Mouse (Mus musculus) kidney, embryonic 14.5 days (tissue): Measurements from ENCODE around the gene Rybp. TPM values are rescaled to one million over a fixed set of nuclear protein-coding genes. Genes with fewer than 3 reads are reported as not detected.

Source experiments
- ATAC-seq: fragments of 200-750 bp; cut with Nextera tagmentation; 2 replicates; pipeline ENCODE4 v1.8.0; 2017; ENCODE audit warnings: moderate number of reproducible peaks, mild to moderate bottlenecking, moderate TSS enrichment, moderate library complexity; ENCODE audit not compliant: low FRiP score, low TSS enrichment
- H3K27ac ChIP-seq: fragments of 300-500 bp; sonication (generic); 2 replicates; pipeline ENCODE4 v1.5.1; 2014; ENCODE audit warnings: low read depth, mild to moderate bottlenecking, low read length, moderate library complexity, mixed read lengths
- H3K27me3 ChIP-seq: fragments of 300-500 bp; sonication (generic); 2 replicates; pipeline ENCODE4 v1.6.1; 2014; ENCODE audit warnings: mild to moderate bottlenecking, low read length; ENCODE audit not compliant: control insufficient read depth, insufficient read depth
- H3K36me3 ChIP-seq: fragments of 300-500 bp; sonication (generic); 2 replicates; pipeline ENCODE4 v1.6.1; 2014; ENCODE audit warnings: low read length, mixed read lengths; ENCODE audit not compliant: control insufficient read depth, insufficient read depth
- H3K4me1 ChIP-seq: fragments of 300-500 bp; sonication (generic); 2 replicates; pipeline ENCODE4 v1.6.1; 2014; ENCODE audit warnings: low read length, mixed read lengths; ENCODE audit not compliant: control insufficient read depth, insufficient read depth
- H3K4me2 ChIP-seq: fragments of 300-500 bp; sonication (generic); replicated peaks from 2 replicates; pipeline ENCODE4 v1.6.1; 2014; ENCODE audit warnings: low read depth, mild to moderate bottlenecking, low read length
- H3K4me3 ChIP-seq: fragments of 300-500 bp; sonication (generic); 2 replicates; pipeline ENCODE4 v1.5.1; 2014; ENCODE audit warnings: mild to moderate bottlenecking, low read length
- H3K9ac ChIP-seq: fragments of 300-500 bp; sonication (generic); 2 replicates; pipeline ENCODE4 v1.6.1; 2014; ENCODE audit warnings: low read depth, mild to moderate bottlenecking, low read length, moderate library complexity
- H3K9me3 ChIP-seq: fragments of 300-500 bp; sonication (generic); 2 replicates; pipeline ENCODE4 v1.6.1; 2016; ENCODE audit warnings: low read length; ENCODE audit not compliant: control insufficient read depth
- WGBS: fragments of 180-500 bp; shearing (Covaris S2); extraction: QIAGEN DNeasy Blood & Tissue Kit; methylation state at CpG from one replicate; pipeline ENCODE4 v1.1.7; 2014; 5-methylcytosine and 5-hydroxymethylcytosine counted together
- polyA plus RNA-seq: library from polyadenylated mRNA; unstranded; fragments of >200 nt; fragmentation: Nextera tagmentation; extraction: Ambion mirVana; gene quantifications from 2 replicates; pipeline ENCODE4 v1.2.1, GENCODE M21; 2014

Rybp gene
- polyA plus RNA-seq, 1 experiment from 2014 or later: 12.8 TPM

GRCm38 (mm10) chr6:100180883-100181262 lies 106.4 kb downstream of the Rybp start:
- H3K4me3 ChIP-seq: no peak overlapping the region
- no peaks in the 10 kb centered on the region for H3K27me3 ChIP-seq
- peaks cover 6% of the 10 kb centered on the region; the same call in 1 of the 2 replicates for H3K4me1 ChIP-seq
- H3K9ac ChIP-seq: no peak overlapping the region
- no peak overlapping the region for H3K27ac ChIP-seq
- ATAC-seq: no peak
- H3K36me3 ChIP-seq: no peaks in the 10 kb centered on the region
- 63% methylated on average over 4 of the region's 4 CpGs for WGBS
- H3K9me3 ChIP-seq: no peaks in the 10 kb centered on the region
- H3K4me2 ChIP-seq: no peak overlapping the region

- H3K27me3 ChIP-seq: no peaks in the 10 kb centered on the region
- H3K36me3 ChIP-seq: no peaks in the 10 kb centered on the region
- H3K9me3 ChIP-seq: no peaks in the 10 kb centered on the region
- H3K27ac ChIP-seq: no peak overlapping the region
- H3K4me2 ChIP-seq: no peak overlapping the region
- peaks cover 1% of the 10 kb centered on the region; the same call in 1 of the 2 replicates for H3K4me1 ChIP-seq
- no peak overlapping the region for H3K9ac ChIP-seq
- no peak overlapping the region for H3K4me3 ChIP-seq
- no peak for ATAC-seq
- WGBS: 78% methylated on average over 4 of the region's 4 CpGs
These were observed 106.9 kb downstream of the Rybp start for GRCm38 (mm10) chr6:100180213-100180882.

GRCm38 (mm10) chr6:100178830-100179229 lies 108.5 kb downstream of the Rybp start:
- no peak overlapping the region for H3K9ac ChIP-seq
- WGBS: 76% methylated on average over 3 of the region's 3 CpGs
- no peak for ATAC-seq

More at GRCm38 (mm10) chr6:100178830-100179229, 108.5 kb downstream of the Rybp start:
- Histone ChIP-seq H3K9me3 (no peaks in the 10 kb centered on the region), H3K4me3 (no peak overlapping the region), H3K4me1 (no peaks in the 10 kb centered on the region), H3K36me3 (no peaks in the 10 kb centered on the region), H3K4me2 (no peak overlapping the region), H3K27ac (no peak overlapping the region), H3K27me3 (no peaks in the 10 kb centered on the region)
